Mouse (Mus musculus) myocyte (in vitro differentiated cells): ENCODE results near the gene Osbpl8.

Experiments used
- CEBPB ChIP-seq: IDR thresholded peaks from 2 replicates; pipeline ENCODE4 v1.6.1; 2011; ENCODE audit warnings: mild to moderate bottlenecking, moderate library complexity; ENCODE audit not compliant: poor library complexity, insufficient read depth, severe bottlenecking
- E2F4 ChIP-seq: IDR thresholded peaks from one replicate; pipeline ENCODE4 v1.6.1; 2011; ENCODE audit warnings: mild to moderate bottlenecking, control low read depth, moderate library complexity; ENCODE audit not compliant: insufficient read depth
- MYOD1 ChIP-seq, 3 experiments: IDR thresholded peaks; one replicate each; pipeline ENCODE4 v1.6.1; 2011; ENCODE audit warnings: control low read depth in 2 of 3, low read depth in 2 of 3, mild to moderate bottlenecking in 2 of 3, moderate library complexity in 1 of 3; ENCODE audit not compliant: insufficient read length in 2 of 3, control insufficient read depth in 1 of 3
- POLR2A ChIP-seq: IDR thresholded peaks from one replicate; pipeline ENCODE4 v1.6.1; 2011; ENCODE audit warnings: low read depth, mild to moderate bottlenecking, control low read depth, moderate library complexity; ENCODE audit not compliant: insufficient read length
- POLR2AphosphoS2 ChIP-seq: IDR thresholded peaks from one replicate; pipeline ENCODE4 v1.6.1; 2011; ENCODE audit warnings: low read depth, control low read depth; ENCODE audit not compliant: insufficient read length
- REST ChIP-seq: IDR thresholded peaks from one replicate; pipeline ENCODE4 v1.6.1; 2011; ENCODE audit warnings: mild to moderate bottlenecking, control low read depth, moderate library complexity; ENCODE audit not compliant: insufficient read depth, insufficient read length
- SRF ChIP-seq: IDR thresholded peaks from one replicate; pipeline ENCODE4 v1.6.1; 2011; ENCODE audit warnings: low read depth; ENCODE audit not compliant: control insufficient read depth, insufficient read length
- TCF12 ChIP-seq: IDR thresholded peaks from one replicate; pipeline ENCODE4 v1.6.1; 2011; ENCODE audit warnings: mild to moderate bottlenecking, control low read depth; ENCODE audit not compliant: poor library complexity, insufficient read depth, severe bottlenecking
- USF1 ChIP-seq: IDR thresholded peaks from one replicate; pipeline ENCODE4 v1.6.1; 2011; ENCODE audit warnings: low read depth, mild to moderate bottlenecking, control low read depth, moderate library complexity

- TF ChIP-seq POLR2A (no peak), E2F4 (no peak), MYOD1 (IDR thresholded peaks at IDR 0.05; ENCODE audit: control insufficient read depth in 1 of 3, insufficient read length in 2 of 3, low read depth in 2 of 3) (no peak), POLR2AphosphoS2 (no peak), SRF (no peak), USF1 (no peak), TCF12 (no peak), REST (no peak), CEBPB (no peak)
These were observed 60.1 kb downstream of the Osbpl8 start for GRCm38 (mm10) chr10:111224696-111225095.
